Mouse (Mus musculus) lung, postnatal 0 days (tissue): ENCODE measurements around the gene Dchs1. TPM values are rescaled to one million over a fixed set of nuclear protein-coding genes. Genes with fewer than 3 reads are reported as not detected.

Experiments
- ATAC-seq: fragments of 200-750 bp; cut with Nextera tagmentation; 2 replicates; pipeline ENCODE4 v1.8.0; 2017; ENCODE audit warnings: moderate library complexity
- DNase-seq: peaks from one replicate; pipeline ENCODE4 v3.0.0-alpha.2; 2016; ENCODE audit warnings: low spot score
- H3K27ac ChIP-seq: fragments of 300-500 bp; sonication (generic); 2 replicates; pipeline ENCODE4 v1.5.1; 2014; ENCODE audit warnings: antibody characterized with exemption, mild to moderate bottlenecking, low read length, mixed read lengths
- H3K27me3 ChIP-seq: fragments of 300-500 bp; sonication (generic); replicated peaks from 2 replicates; pipeline ENCODE4 v1.6.1; 2014; ENCODE audit warnings: low read length, mixed read lengths; ENCODE audit not compliant: insufficient read depth
- H3K36me3 ChIP-seq: fragments of 300-500 bp; sonication (generic); 2 replicates; pipeline ENCODE4 v1.6.1; 2014; ENCODE audit warnings: low read length, mixed read lengths; ENCODE audit not compliant: insufficient read depth
- H3K4me1 ChIP-seq: fragments of 300-500 bp; sonication (generic); 2 replicates; pipeline ENCODE4 v1.6.1; 2014; ENCODE audit warnings: antibody characterized with exemption, low read depth, low read length, mixed read lengths; ENCODE audit not compliant: insufficient read depth
- H3K4me2 ChIP-seq: fragments of 300-500 bp; sonication (generic); replicated peaks from 2 replicates; pipeline ENCODE4 v1.6.1; 2014; ENCODE audit warnings: low read depth, mild to moderate bottlenecking, low read length, moderate library complexity, mixed read lengths
- H3K4me3 ChIP-seq: fragments of 300-500 bp; sonication (generic); 2 replicates; pipeline ENCODE4 v1.5.1; 2014; ENCODE audit warnings: low read depth, low read length
- H3K9ac ChIP-seq: fragments of 300-500 bp; sonication (generic); replicated peaks from 2 replicates; pipeline ENCODE4 v1.6.1; 2014; ENCODE audit warnings: low read depth, mild to moderate bottlenecking
- H3K9me3 ChIP-seq: fragments of 300-500 bp; sonication (generic); 2 replicates; pipeline ENCODE4 v1.6.1; 2016; ENCODE audit warnings: low read length, mixed read lengths
- CTCF ChIP-seq: IDR thresholded peaks from 2 replicates; pipeline ENCODE4 v1.5.1; 2016; ENCODE audit warnings: antibody characterized with exemption, mild to moderate bottlenecking
- EP300 ChIP-seq: IDR thresholded peaks from 2 replicates; pipeline ENCODE4 v1.6.1; 2016; ENCODE audit warnings: antibody characterized with exemption, mild to moderate bottlenecking, control low read depth
- whole genome bisulfite sequencing: fragments of 180-500 bp; shearing (Covaris S2); extraction: QIAGEN DNeasy Blood & Tissue Kit; methylation state at CpG from one replicate; pipeline ENCODE4 v1.1.7; 2014; 5-methylcytosine and 5-hydroxymethylcytosine counted together
- polyA plus RNA-seq: library from polyadenylated mRNA; unstranded; fragments of >200 nt; fragmentation: Nextera tagmentation; extraction: Ambion mirVana; gene quantifications from 2 replicates; pipeline ENCODE4 v1.2.1, GENCODE M21; 2015

Dchs1 gene
- polyA plus RNA-seq, 1 experiment from 2014 or later, result 3.0 TPM

DNA sequence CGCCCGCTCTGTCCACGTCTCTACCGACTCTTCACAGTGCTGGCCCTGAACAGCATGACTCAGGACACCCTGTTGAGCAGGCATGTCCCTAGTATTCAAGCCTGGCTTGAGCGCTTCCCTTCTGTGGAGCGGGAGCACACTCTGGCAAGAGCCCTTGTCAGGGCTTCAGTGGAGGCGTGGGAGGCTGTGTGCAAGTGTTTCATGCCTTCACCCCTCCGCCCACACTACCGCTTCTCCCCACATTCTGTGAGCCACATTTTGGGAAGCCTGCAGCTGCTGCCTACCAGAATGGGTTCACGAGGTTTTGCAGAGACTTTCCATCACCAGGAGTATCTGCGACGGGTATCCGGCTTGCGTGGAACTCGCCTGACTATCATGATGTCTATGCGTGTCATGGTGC lies 84.3 kb downstream of the Dchs1 start:
- Histone ChIP-seq H3K4me2 (no peak overlapping the region), H3K27ac (no peak overlapping the region), H3K36me3 (no peaks in the 10 kb centered on the region), H3K27me3 (no peaks in the 10 kb centered on the region), H3K9me3 (no peaks in the 10 kb centered on the region), H3K4me3 (no peak overlapping the region), H3K9ac (no peak overlapping the region), H3K4me1 (no peaks in the 10 kb centered on the region)
- TF ChIP-seq CTCF (no peak), EP300 (no peak)
- no peak for DNase-seq
- 79% methylated on average over 16 of the region's 16 CpGs for WGBS
- ATAC-seq, result no peak

Other genes starting within 250 kb of the Dchs1 start
- gene Smpd1, start 233.3 kb downstream of the Dchs1 start, polyA plus RNA-seq, result 57.1 and 57.5 TPM in 2 replicates
- 71.2 and 77.6 TPM in 2 replicates for gene Apbb1, start 206.0 kb downstream of the Dchs1 start, polyA plus RNA-seq
- gene Hpx, start 187.5 kb downstream of the Dchs1 start, polyA plus RNA-seq, result 1.7 and 2.0 TPM in 2 replicates
- gene Trim3, start 154.1 kb downstream of the Dchs1 start, polyA plus RNA-seq, result 101 and 116 TPM in 2 replicates
- 220 and 236 TPM in 2 replicates for gene Timm10b, start 147.6 kb downstream of the Dchs1 start, polyA plus RNA-seq
- 48.5 and 52.7 TPM in 2 replicates for gene Arfip2, start 147.2 kb downstream of the Dchs1 start, polyA plus RNA-seq
- gene Gm45799, start 147.1 kb downstream of the Dchs1 start, polyA plus RNA-seq, result 41.7 and 53.1 TPM in 2 replicates
- 0.60 and 0.79 TPM in 2 replicates for gene Dnhd1, start 136.8 kb downstream of the Dchs1 start, polyA plus RNA-seq
- gene Ilk, start 51.1 kb downstream of the Dchs1 start, polyA plus RNA-seq, result 378 and 390 TPM in 2 replicates
- gene Rrp8, start 50.3 kb downstream of the Dchs1 start, polyA plus RNA-seq, result 19.0 and 19.3 TPM in 2 replicates
- gene Taf10, start 43.3 kb downstream of the Dchs1 start, polyA plus RNA-seq, result 111 and 121 TPM in 2 replicates
- 107 and 110 TPM in 2 replicates for gene Tpp1, start 35.4 kb downstream of the Dchs1 start, polyA plus RNA-seq
- 257 and 270 TPM in 2 replicates for gene Mrpl17, start 23.4 kb upstream of the Dchs1 start, polyA plus RNA-seq
- gene Gm4070, start 166.3 kb upstream of the Dchs1 start, polyA plus RNA-seq, result 1.1 and 1.6 TPM in 2 replicates